Mouse (Mus musculus): ENCODE measurements around the gene Synm.
A peak's percentile ranks its signal among the peaks of the same experiment; 100 is the strongest.

Synm gene

DNA sequence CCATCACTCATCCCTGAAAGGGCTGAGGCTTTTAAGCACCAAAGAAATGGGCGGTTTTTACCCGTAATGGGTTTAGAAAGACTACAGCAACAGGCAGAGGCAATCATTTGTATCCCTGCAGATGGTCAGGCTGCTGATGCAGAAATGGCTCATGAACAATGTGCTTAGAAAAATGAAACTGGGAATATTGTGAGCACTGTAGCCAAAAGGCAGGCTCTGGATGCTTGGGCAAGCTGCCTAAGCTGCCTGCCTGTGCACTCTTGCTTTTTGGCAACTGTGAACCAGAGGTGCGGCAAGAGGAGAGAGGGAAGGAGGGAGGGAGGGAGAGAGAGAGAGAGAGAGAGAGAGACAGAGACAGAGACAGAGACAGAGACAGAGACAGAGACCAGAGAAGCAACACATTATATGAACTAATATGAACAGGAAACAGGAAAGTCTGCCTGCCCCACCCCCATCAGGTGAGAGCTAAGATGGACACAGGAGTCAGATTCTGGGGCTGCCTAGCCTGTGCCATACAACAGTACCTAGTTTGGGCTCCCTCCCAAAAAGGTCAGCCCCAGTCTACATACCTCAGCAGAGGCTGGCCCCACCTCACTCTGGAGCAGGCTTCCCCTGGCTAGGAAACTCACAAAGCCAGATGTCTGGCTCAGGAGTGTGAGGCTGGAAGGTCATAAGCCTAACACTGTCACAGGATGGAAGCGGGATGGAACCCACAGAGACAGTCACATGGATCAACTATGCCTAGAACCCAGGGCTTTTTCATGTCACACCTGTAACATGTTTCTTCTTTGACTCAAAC is 9.9 kb downstream of the Synm start:
- no peak for DNase-seq (ENCODE audit: low read depth)

DNA sequence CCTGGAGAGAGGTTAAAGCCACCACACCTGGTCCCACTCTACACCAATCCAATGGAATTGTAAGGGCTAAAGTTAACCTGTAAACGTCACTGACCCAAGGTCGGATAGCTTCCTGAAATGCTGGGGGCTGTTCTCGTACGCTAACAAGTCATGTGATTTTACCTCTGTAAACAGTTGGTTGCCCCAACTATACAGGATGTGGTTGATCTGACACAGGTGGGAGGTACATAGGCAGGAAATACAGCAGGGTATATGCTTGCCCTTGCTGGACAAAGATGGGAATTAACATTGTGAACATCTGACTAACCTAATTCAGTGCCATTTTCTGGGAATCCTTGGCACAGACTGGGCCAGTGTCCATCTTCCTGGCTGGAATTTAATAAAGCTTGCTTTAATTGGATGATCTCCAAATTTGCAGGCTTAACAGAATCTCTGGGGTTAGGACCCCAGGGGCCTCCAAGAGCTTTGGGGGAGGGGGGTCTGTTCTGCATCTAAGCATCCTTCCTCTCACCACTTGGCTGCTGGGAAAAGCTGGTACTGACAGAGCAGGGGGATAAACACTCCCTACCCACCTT is 11.7 kb downstream of the Synm start:
- peak; percentile 6 for DNase-seq (ENCODE audit: low read depth)

DNA sequence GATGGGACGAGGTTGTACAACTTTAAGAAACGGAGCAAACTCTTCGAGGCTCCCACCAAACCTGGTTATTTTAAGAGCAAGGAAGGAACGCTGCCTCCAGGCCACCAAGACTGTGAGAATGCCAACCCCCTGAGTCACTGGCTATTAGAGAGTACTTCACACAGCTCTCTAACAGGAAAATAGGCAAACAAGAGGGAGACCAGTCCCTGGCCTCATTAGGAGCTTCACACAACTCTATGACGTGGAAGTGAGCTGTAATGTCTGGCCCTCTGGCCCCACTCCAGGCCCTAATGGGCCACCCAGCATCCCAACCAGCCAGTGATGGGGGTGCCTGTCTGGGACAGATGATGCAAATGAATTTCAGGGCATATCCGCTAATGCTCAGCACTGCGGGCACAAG is 17.8 kb downstream of the Synm start:
- no peak for DNase-seq (ENCODE audit: low read depth)

DNA sequence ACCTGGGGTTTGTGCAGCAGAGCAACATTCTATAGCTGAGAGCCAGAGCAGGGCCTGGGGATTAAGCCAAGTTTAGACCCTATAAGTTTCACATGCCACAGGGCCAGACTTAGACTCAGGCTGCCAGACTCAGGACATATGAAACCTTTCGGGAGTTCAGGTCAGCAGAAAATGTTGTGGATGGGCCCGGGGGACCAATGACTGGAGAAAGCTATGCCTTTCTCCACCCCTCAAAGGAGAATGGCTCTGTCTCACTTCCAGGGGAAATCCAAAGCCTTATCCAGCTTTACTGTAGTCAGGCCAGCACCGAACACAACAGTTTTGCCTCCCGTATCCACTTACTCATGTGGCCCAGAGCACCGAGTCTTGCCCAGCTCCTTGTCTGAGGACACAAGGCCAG is 18.7 kb downstream of the Synm start:
- DNase-seq (ENCODE audit: low read depth): no peak

DNA sequence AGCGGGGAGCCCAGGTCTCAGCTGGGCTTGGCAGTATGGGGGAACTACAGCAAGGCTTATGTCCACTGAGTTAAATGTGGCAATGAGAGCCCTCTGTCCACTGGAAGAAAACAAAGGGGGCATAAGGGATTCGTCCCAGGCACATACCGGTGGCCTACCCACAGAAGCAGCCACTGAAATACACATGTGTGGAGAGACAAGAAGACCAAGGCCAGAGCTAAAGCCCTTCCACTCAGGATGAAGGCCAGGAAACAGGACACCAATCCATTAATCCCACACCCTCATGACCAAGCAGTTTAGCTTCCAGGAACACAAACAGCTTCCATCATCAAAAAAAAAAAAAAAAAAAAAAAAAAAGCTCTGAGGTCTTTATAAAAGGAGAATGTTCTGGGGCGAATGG is 19.2 kb downstream of the Synm start:
- DNase-seq (ENCODE audit: low read depth): no peak

DNA sequence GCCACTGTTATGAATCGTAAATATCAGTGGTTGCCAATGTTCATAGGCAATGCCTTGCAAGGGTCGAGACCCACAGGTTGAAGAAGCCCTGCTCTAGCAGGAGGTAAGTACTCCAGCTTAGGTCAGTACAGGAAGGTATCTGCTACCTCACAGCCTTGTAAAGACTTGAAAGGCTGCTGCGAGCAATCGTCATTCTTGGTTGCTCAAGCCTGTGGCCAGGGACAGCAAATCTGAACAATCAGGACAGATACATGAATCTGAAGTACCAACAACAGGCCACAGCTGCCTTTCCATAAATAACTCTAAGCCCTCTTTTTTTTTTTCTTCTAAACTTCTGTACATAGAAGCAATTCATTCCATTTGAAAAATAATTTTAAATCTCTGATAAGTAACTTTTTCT is 27.3 kb downstream of the Synm start:
- DNase-seq (ENCODE audit: low read depth): no peak

DNA sequence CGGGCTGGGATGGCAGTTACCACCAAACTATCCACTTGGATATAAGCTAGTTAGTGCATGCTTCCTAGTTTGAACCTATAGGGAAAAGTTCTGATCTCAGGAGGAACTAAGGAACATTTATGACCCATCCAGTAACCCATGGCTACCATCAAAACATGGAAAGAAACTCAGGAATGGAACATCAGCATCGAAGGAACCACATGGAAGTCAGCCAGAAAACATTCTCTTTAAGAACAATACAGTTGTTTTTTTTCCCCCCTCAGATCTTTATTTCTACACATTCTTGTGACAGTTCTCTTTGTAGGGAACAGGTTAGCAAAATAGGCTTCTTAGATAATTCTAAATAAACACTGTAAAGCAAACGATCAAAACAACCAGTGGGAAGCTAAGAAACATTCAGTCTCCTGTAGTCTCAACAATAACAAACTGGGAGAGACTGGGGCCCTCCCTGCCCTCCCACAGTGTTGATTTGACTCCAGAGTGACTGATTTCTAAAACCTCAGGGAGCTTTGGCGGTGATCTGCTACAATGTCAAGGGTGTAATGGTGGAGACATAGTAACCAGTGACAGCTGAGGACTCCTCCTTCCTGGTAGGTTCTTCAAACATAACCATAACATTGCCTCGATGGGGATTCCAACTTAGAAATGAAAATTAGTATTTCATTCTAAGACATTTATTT is 29.0 kb downstream of the Synm start:
- no peak for DNase-seq (ENCODE audit: low read depth)

DNA sequence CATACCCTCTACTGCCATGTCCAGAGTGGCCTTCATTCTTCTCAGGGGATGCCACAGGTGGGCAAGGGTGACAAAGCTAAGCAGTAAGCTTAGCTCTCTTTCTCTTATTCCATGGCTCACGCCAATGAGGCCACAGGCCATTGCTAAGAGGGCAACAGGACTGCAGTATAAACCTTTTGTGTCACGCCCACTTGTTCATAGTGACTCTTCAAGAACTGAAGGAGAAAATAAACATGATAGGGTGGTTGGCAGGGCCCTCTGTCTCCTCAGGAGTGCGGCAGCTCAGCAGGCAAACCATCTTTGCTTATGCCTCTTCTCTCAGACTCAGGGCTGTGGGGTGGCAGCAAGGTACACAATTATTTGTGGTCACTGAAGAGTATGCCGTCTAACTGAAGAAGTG is 30.7 kb downstream of the Synm start:
- no peak for DNase-seq (ENCODE audit: low read depth)

DNA sequence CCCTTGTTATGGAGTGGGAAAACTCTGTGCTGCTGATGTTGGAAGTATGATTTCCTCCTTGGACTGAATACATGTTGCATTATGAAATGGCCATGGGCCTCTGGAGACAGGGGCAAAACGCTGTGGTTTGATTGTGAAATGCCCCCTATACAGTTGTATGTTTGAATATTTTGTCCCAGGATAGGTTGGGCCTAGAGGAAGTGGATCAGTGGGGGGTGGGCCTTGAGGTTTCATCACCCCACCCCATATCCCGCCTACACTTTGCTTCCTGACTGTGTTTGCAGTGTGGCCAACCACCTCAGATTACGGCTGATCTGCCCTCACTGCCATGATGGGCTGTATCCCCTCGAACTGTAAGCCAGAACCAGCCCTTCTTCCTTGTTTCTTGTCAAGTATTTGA is 31.3 kb downstream of the Synm start:
- no peak for DNase-seq (ENCODE audit: low read depth)

DNA sequence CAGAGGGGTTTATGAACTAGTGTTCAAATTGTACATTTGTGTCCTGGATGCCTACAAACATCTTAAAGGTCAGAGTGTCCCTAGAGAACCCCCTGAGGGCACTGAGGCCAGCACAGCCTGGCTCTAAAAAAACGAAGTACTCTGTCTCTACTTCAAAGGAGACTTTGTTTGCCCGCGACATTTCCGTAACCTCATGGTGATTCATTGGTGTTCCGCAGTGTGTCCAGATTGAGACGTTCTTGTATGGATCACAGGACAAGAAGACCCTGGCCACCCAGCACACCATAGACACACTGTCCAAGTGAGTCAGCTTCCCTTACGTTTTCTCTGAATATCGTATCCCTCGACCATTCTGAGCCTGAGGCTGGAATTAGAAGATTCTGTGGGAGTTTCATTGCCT is 34.5 kb downstream of the Synm start:
- DNase-seq (ENCODE audit: low read depth): no peak

DNA sequence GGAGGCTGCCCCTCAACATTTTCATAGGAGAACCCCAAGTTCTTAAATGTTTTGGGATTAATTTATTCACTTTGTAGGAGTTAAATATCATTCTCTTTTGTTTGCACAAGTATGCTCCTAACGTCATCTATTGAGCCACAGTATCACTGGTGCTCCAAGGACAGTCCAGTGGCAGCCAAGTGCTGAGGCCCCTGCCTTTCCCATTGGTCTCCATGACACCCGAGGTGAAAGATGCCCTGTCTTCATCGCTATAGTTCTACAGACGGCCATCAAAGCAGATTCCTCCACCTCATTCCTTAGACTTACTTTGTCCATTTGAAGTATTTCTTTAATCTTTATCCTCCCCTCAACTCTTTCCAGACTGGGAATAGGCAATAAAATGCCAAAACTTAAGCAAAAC is 35.0 kb downstream of the Synm start:
- DNase-seq (ENCODE audit: low read depth): no peak

DNA sequence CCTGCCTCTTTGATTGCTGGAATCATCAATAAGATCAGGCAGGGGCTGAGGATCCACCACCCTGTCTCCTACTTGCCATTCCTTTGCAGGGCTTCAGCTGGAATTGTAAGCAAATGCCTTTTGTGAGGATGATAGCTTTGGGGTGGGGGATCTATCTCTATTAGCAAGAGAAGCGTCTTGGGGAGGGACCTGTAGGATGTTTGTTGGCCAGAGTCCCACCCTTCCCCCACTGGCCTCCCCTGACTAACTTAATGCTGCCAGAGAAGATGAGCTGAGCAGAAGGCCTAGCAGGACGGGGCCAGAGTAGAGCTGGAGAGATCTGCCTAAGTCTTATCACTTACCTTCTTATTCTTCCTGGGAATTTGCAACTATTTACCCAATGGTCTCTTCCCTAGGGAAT is 37.4 kb downstream of the Synm start:
- no peak for DNase-seq (ENCODE audit: low read depth)

DNA sequence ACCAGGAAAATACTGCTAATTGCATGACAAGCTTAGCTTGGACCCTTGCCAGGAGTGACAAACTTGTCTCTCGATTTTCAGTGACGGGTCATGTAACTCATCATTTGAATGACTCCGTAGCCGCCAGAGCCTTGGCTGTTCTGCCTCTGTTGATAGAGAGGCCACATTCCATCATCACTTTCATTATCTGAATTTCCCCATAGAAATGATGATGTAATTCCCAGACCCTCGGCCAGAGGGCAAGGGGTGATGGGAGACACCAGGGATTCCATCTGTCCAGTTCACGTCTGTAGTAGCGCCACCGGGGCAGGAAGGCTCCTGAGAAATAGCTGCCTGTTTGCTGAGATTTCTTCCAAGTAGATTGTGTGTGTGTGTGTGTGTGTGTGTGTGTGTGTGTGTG is 40.7 kb downstream of the Synm start:
- DNase-seq (ENCODE audit: low read depth): no peak

DNA sequence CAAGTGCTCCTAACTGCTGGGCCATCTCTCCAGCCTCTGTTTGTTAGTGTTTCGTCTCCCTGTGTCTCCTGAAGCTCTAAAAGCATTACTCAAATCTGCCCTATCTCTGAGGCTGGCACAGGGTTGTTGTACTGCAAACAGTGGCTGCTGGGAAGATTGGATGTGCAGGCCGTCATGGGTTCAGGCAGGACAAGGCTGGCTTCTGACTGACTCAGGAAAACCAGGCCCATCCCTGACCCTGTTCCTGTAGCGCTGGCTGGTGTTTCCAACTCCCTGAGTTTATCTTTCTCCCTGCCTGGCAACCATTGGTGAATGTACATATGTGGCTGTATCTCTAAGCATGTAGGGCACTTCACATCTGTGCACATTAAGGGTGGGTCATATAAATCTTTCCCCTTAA is 42.0 kb downstream of the Synm start:
- no peak for DNase-seq (ENCODE audit: low read depth)

DNA sequence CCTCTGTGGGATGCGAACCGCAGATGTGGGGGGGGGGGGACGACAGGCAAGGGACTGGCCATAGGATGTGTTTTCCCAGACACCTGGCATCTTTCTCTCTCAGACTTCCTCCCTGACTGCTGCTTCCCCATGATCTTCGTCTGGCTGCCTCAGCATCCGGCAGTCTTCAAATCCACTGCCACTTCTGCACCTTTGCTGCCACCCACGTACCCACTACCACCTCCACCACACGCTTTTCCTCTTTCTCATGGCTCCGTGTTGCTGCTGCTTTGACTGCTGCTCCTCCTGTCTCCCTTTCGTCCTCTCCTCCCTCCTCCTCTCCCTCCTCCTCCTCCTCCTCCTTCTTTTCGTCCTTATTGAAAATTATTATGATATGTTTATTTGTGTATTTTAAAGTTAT is 42.6 kb downstream of the Synm start:
- DNase-seq (ENCODE audit: low read depth): no peak

DNA sequence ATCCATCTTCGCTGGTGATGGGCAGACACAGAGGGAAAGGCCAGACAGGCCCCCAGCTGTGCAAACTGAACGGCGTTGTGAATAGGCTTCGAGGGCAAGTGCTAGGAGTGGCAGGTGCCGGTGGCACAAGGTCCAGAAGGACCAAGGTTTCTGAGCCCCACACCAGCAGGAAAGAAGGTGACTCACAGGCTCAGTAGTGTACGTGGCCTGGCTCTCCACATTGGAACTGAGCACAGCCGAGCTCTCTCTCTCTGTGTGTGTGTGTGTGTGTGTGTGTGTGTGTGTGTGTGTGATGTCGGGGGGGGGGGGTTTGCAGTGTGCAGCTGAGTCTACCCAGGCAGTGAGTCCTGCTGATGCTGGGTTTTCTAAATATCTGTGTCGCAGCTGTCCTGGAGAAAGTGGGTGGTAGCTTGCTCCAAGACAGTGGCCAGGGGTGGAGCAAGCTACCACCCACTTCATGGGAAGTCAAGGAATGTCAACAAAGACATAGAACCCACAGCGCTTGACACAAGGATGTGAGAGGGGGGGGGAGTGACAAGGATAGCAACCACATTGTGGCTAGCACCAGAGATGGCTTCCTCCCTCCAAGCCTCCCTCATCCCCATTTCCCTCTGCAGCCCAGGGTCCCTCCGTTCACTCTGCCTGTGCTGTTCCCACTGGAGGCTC is 43.2 kb downstream of the Synm start:
- no peak for DNase-seq (ENCODE audit: low read depth)

DNA sequence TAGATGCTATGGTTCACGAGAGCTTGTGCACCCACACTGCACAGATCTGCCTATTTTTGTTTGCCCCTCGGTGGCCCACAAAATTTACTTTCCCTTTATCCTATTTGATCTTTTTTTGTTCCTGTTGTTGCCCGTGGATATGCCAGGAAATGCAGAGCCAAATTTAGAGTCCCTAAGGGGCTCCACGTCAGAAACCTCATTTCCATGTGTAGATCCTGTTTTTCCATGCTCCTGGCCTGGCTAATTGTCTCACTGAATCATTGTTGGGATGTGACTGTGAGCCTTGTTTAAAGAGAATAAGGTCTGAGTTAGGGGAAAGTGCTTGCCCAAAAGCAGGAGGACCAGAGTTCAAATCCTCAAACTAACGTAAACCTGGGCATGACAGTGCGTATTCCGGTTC is 44.4 kb downstream of the Synm start:
- no peak for DNase-seq (ENCODE audit: low read depth)

DNA sequence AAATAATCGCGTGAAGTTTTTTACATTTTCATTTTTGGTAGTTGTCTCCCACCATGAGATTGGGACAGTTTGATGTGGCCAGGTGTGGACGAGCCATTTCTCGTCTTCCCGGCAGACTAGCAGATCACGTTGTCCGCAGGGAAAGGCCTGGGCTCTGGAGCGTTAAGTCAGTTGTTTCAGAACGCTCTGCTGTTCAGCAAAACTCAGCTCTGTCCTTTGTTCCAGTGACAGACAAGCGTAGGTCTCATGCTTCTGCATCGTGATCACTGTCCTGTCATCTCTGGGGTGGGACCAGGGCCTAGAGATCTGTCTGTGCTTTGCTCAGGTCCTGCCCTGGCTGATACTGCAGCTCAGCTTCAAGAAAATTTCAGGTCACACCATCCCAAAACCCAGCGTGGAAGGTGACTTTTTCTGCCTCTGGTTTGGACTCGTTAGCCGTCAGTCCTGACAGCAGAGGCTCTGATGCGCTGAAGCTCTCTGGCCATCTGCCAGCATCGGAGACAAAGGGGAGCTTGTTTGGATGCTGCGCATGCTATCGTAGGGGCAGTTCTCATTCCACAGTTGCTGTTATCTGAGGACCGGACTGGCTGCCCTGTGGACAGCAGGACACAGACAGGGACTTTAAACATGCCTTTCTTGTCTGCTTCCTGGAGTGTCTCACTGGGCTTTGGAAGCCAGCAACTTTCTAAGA is 45.6 kb downstream of the Synm start:
- no peak for DNase-seq (ENCODE audit: low read depth)

DNA sequence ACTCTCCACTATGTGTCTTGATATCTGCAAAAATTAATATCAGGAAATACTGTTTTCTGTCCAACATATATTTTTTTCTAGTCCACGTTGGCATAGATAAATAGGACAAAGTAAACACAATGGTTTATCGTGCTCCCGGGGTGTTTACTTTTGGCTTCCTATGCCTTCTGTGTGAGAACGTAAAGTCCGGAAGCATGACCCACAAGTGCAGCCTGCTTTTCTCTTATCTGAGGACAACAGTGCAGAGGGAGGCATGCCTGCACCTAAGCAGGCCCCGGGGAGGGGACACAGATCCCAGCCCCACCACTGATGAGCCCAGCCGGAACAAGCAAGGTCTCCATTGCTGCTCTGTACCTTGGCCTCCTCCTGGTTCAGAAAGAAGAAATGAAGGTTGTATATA is 49.3 kb downstream of the Synm start:
- no peak for DNase-seq (ENCODE audit: low read depth)

DNA sequence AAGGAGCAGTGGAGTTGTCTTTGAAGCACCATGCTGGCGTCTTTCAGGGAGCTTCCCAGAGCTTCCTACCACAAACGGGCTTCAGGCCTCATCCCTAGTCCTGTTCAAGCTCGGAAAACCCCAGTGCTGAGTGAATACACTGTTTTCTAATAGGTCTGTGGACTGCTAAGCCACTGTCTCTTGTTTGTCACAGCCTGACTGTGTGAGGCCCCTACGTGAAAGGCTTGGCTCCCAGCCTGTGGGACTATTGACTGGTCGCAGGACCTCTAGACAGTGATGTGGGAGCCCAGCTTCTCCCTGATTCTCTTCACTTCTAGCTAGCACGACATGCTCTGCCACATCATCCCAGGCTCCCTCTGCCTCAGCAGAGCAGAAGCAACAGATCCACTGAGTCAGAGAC is 51.4 kb downstream of the Synm start:
- DNase-seq (ENCODE audit: low read depth): no peak

DNA sequence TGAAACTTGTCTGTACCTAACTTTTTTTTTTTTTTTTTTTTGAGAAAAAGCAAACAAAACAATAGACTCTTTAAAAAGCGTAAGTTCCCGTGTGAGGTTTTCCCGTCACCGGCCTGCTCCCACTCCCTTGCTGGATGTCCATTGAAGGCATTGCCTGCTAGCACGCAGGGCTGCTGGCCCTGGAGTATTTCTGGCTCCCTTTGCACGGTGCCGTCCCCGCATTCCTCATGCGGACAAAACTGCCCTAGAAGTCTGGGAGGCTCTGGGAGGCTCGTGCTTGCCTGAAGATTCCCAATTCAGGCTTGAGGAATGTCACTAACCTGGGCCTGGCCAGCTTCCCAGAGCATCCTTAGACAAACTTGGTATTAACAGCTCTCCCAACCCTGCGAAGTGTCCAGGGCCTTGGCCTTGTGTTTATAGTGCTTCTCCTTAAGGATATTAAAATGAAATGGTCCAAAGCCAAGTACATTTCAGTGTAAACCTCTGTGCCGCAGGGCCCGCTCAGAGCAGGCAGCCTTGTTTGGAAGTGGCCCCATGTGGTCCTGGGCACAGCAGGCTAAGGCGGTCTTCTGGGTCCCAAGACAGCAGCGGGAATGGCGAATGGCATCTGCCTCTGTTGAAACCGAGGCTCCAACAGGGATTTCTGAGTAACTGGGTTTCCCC is 58.2 kb downstream of the Synm start:
- DNase-seq (ENCODE audit: low read depth): no peak

DNA sequence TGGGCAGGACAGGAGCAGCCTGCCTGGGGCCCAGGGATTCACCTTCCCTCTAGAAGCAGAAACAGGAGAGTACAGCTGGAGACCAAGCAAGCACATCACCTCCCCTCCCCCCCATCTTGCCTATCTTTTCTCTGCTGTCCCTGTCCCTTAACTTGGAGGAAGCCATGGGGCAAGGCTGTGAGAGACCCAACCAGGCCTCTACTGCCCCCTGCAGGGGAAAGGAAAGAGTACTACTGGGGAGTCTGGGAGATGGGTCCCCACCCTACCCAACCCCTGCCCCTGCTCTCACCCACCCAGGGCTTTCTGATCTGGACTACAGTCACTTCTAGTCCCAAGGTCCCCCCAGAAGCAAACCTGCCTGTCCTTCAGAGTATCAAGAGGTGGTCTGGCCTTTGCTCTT is 58.7 kb downstream of the Synm start:
- peak; percentile 47 for DNase-seq (ENCODE audit: low read depth)
